Comparison of ENCODE assay signal across 8 mouse cellular contexts in genomic region chr5:141382246-141382835, GRCm38 (mm10).
"Had no signal": no experiment of that assay in that cellular context is flagged by ENCODE, and none has a peak within 500 bp of the region (broad histone marks: within the 10 kb centered on the region; RNA-seq: fewer than 3 reads in every experiment).

No protein-coding gene starts in this region.

- H3K4me3 ChIP-seq: intestine, embryonic 15.5 days; layer of hippocampus, adult 2 months; limb, embryonic 12.5 days had no signal

- H3K27ac ChIP-seq: intestine, embryonic 15.5 days; layer of hippocampus, adult 2 months; limb, embryonic 12.5 days had no signal

- DNase-seq: kidney, adult 18-20 months; kidney, postnatal 4 days; right cerebral cortex, adult 18-20 months; right cerebral cortex, postnatal 25 days; thymus, postnatal 4 days had no signal

- H3K9ac ChIP-seq: intestine, embryonic 15.5 days; limb, embryonic 12.5 days had no signal

- ATAC-seq: intestine, embryonic 15.5 days had no signal

- H3K36me3 ChIP-seq: intestine, embryonic 15.5 days; limb, embryonic 12.5 days had no signal

- H3K27me3 ChIP-seq: intestine, embryonic 15.5 days; limb, embryonic 12.5 days had no signal

- H3K4me2 ChIP-seq: intestine, embryonic 15.5 days; limb, embryonic 12.5 days had no signal

- H3K9me3 ChIP-seq: intestine, embryonic 15.5 days; limb, embryonic 12.5 days had no signal
